Mouse (Mus musculus): ENCODE results near the gene Scamp2. TPM values are rescaled to one million over a fixed set of nuclear protein-coding genes. Genes with fewer than 3 reads are reported as not detected.

Scamp2 gene
- 56.2 and 62.3 TPM in 2 replicates for polyA plus RNA-seq (2016; fragmentation: Nextera tagmentation; extraction: Ambion mirVana)

DNA sequence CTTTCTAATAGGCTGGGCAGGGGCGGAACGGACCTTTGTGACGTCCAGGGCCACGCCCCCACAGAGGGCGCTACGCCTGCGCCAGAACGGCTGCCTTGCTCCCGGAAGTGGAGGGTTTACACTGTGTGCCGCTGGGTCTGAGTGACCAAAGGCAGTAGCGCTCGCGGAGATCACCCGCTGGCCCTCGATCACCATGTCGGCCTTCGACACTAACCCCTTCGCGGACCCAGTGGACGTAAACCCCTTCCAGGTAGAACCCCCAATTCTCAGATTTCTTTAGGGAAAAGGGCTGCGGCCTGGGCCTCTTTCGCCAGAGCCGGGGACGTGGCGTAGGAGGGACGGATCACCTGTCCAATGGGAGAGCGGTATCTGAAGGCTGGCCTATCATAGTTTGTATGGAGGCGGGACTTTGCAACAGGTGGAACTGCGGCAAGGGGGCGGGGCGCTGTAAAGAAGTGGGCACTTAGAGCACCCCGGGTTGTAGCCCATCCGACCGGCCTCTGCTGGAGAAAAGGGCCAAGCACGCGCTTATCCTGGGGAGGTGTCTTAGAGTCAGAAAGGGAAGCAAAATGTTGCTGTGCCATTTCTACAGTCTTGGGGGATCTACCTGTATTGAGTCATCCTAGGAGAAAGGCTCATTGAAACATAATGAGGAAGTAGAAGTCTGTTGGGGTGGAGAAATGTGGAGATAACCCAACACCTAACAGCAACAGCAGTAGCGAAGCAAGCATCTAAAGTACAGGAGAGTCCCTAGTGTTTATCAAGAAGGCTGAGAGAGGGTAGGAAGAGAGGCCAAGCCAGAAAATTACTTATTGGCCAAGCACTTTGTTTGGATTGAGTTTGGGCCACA is at the start of gene Scamp2:
TSS of gene Scamp2 (plus strand) at position 83 of the 850 bp plus-strand sequence.
- ATAC-seq (ENCODE audit: low FRiP score, low read depth): peak; percentile 99
- Histone ChIP-seq H3K36me3 (no peaks in the 10 kb centered on the region), H3K9me3 (no peaks in the 10 kb centered on the region), H3K27me3 (replicated peaks) (no peaks in the 10 kb centered on the region), H3K4me1 (peaks cover 19% of the 10 kb centered on the region), H3K9ac (peak within 1 kb of the TSS; percentile 59), H3K4me3 (peak within 1 kb of the TSS; percentile 69), H3K4me2 (replicated peaks) (peak within 1 kb of the TSS; percentile 83), H3K27ac (peak within 1 kb of the TSS; percentile 5; the same call in 1 of the 2 replicates)
- under 1% methylated on average over 37 of the region's 37 CpGs for WGBS

DNA sequence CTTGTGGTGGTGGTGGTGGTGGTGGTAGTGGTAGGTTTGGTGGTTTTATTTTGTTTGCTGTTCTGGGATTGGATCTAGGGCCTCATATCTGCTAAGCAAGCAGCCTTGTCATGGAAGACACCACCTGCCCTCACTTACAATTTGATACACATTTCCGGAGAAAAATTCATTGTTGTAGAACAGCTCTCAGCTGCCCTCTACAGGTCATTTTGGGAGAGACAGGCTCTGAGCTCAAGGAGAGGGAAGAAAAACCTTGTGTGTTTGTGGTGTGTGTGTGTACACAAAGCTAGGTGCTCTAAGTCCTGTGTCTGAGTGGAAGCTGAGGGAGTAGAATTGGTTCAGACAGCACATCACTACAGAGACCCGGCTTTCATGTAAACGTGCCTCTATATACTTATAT is 43.6 kb upstream of the Scamp2 start:
- Histone ChIP-seq H3K27ac (no peak overlapping the region), H3K9me3 (no peaks in the 10 kb centered on the region), H3K36me3 (no peaks in the 10 kb centered on the region), H3K4me3 (no peak overlapping the region), H3K27me3 (replicated peaks) (no peaks in the 10 kb centered on the region), H3K4me2 (replicated peaks) (no peak overlapping the region), H3K4me1 (peaks cover 2% of the 10 kb centered on the region), H3K9ac (no peak overlapping the region)
- WGBS: 8% methylated on average over 3 of the region's 3 CpGs
- ATAC-seq (ENCODE audit: low FRiP score, low read depth): no peak

DNA sequence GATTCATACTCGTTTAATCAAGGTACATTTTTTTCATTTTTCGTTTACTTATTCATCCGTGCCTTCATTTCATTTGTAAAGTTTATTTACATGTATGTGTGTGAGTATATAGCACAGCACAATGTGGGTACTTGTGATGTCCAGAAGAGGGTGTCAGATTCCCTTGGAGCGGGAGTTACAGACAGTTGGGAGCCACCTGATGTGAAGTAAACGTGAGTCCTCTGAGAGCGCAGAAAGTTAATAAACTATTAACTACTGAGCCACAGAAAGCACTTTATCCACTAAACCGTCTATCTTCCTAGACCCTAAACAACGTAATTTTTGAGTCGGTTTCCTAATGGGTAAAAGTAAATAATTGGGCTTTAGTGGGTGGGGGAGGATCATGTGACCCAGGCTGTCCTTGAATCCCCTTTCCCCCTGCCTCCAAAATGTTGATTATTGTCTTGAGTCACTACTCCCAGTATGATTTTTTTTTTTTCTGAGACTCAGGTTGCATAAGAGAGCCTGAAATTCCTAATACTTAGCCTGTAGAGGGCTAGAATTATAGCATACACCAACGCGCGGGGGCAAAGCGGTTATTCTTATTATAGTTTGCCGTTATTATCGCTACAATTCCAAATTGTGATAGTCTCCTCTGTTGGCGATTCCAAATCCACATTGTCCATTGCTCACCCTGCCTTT is 40.2 kb upstream of the Scamp2 start:
- WGBS: 26% methylated on average over 16 of the region's 16 CpGs
- peak overlapping the region; percentile 98 for H3K4me3 ChIP-seq
- H3K9ac ChIP-seq: peak overlapping the region; percentile 96
- peaks cover 17% of the 10 kb centered on the region for H3K4me1 ChIP-seq
- no peaks in the 10 kb centered on the region for H3K36me3 ChIP-seq
- H3K27me3 ChIP-seq (replicated peaks): no peaks in the 10 kb centered on the region
- peak overlapping the region; percentile 85 for H3K4me2 ChIP-seq (replicated peaks)
- no peaks in the 10 kb centered on the region for H3K9me3 ChIP-seq
- no peak overlapping the region for H3K27ac ChIP-seq
- peak; percentile 15 for ATAC-seq (ENCODE audit: low FRiP score, low read depth)

DNA sequence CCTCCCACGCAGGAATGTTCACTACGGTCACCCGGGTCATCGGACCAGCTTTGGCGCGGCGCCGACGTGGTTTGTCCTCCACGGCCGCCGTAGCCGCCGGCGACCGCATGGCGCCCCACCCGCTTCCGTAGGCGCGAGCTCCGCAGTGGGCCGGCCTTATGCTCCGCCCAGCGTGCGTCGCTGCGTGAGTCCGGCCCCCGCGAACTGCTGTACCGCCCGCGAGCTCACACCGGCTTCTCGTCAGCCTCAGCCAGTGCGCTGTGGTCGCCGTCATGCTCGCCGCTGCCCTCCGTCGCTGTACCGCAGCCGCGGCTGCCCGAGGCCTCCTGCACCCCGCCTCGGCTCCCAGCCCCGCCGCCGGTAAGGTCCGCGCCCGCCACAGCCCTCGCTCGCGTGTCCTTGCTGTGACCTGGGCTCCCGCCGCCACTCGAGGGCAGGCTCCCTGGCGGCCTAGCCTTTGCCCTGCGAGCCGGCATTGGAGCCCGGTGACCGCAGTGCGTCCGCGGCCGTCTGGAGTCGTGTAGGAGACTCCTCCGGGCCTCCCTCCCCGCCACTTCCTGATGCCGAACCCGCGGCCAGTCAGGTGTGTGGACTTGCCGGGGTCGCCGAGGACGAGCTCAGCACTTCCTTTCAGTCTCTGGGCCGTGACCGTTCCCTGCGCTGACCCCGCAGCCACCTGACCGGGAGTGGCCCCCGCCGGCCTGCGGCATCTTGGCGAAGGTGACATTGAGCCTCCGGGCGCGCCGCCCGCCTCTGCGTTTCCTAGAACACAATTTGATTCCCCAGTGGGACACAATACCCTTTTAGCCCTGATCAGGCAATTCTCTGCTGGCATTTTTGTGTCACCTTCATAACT is 39.5 kb upstream of the Scamp2 start, which contains the start of gene Cox5a:
TSS of gene Cox5a (plus strand) at position 219 of the 856 bp plus-strand sequence.
- Histone ChIP-seq H3K9me3 (no peaks in the 10 kb centered on the region), H3K27me3 (replicated peaks) (no peaks in the 10 kb centered on the region), H3K36me3 (no peaks in the 10 kb centered on the region), H3K4me1 (peaks cover 17% of the 10 kb centered on the region), H3K4me3 (peak within 1 kb of the TSS; percentile 98), H3K4me2 (replicated peaks) (peak within 1 kb of the TSS; percentile 85), H3K9ac (peak within 1 kb of the TSS; percentile 96), H3K27ac (peak within 1 kb of the TSS; percentile 90)
- peak; percentile 95 for ATAC-seq (ENCODE audit: low FRiP score, low read depth)
- under 1% methylated on average over 95 of the region's 95 CpGs for WGBS

DNA sequence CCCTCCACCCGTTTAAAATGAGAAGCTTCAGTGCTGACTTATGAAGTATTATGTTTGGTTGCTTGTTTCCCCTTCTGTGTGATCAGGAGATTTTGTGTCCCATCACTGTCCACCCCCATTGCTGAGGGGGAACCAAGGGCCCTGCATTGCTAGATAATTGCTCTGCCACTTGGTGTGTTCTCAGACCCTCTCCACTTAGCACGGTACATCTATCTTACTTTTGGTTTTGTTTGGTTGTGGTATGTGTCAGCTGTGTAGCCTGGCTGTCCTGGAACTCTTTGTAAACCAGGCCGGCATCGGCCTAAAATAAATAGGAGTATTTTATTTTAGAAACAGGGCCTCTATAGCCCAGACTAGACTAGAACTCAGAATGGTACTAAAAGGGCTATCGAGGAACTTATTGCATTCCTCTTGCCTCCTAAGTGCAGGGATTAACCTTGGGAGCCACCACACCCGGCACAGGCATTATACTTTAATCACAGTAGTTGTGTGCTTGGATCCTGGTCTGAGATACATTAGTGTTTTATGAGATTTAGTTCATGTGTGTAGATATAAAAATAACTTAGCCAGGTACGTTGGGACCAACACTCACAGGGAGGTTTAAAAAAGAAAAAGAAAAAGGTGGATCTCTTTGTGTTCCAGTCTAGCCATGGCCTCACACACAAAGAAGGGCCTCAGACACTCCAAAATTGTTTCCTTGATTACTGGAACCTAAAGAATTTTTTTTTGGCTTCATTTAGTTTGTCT is 38.5 kb upstream of the Scamp2 start:
- Histone ChIP-seq H3K4me2 (replicated peaks) (peak overlapping the region; percentile 85), H3K36me3 (no peaks in the 10 kb centered on the region), H3K27me3 (replicated peaks) (no peaks in the 10 kb centered on the region), H3K27ac (no peak overlapping the region), H3K9me3 (no peaks in the 10 kb centered on the region), H3K9ac (peak overlapping the region; percentile 96), H3K4me3 (peak overlapping the region; percentile 98), H3K4me1 (peaks cover 17% of the 10 kb centered on the region)
- WGBS: 41% methylated on average over 7 of the region's 7 CpGs
- no peak for ATAC-seq (ENCODE audit: low FRiP score, low read depth)

DNA sequence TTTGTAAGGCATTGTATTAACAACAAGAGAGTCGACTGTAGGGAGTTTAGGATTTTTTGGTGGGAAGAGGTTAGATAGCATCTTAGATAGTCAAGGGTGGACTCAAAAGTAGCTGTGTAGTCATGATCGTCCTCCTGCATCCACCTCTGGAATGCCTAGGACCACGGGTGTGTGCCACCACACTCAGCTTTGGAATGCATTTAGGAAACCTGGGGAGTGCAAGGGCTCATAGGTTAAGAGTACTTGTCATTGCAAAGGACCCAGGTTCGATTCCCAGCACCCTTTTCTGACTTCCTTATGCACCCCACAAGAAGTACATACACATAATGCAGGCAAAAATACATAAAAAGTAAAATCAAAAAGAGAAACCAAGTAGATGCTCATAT is 37.9 kb upstream of the Scamp2 start:
- Histone ChIP-seq H3K27me3 (replicated peaks) (no peaks in the 10 kb centered on the region), H3K4me1 (peaks cover 17% of the 10 kb centered on the region), H3K4me2 (replicated peaks) (peak overlapping the region; percentile 85), H3K9ac (no peak overlapping the region), H3K9me3 (no peaks in the 10 kb centered on the region), H3K27ac (no peak overlapping the region), H3K4me3 (peak overlapping the region; percentile 98; the same call in 1 of the 2 replicates), H3K36me3 (no peaks in the 10 kb centered on the region)
- WGBS: 85% methylated on average over 4 of the region's 4 CpGs
- ATAC-seq (ENCODE audit: low FRiP score, low read depth): no peak

DNA sequence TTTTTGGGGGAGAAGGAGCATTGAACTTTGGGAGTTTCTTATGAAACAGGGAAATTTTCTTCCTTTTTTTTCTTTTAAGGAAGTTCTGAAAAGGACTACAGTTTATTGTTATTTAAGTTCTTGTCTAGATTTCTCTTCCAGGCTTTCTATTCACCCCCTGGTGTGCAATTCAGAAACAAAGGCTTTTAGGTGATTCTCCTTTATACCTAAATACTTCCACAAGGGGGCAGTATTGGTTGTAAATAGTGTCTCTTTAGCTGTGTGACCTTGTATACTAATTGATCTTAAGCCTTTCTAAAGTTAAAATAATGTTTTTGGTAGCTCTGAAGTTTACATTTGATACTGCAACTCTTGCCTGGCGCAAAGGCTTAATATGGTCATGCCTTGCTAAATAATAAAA is 37.0 kb upstream of the Scamp2 start:
- peaks cover 17% of the 10 kb centered on the region for H3K4me1 ChIP-seq
- no peaks in the 10 kb centered on the region for H3K36me3 ChIP-seq
- H3K4me2 ChIP-seq (replicated peaks): no peak overlapping the region; the same call in 1 of the 2 replicates
- H3K27me3 ChIP-seq (replicated peaks): no peaks in the 10 kb centered on the region
- ATAC-seq (ENCODE audit: low FRiP score, low read depth): no peak
- no peaks in the 10 kb centered on the region for H3K9me3 ChIP-seq
- WGBS: 79% methylated on average over 1 of the region's 1 CpGs
- no peak overlapping the region for H3K27ac ChIP-seq
- H3K9ac ChIP-seq: no peak overlapping the region
- no peak overlapping the region for H3K4me3 ChIP-seq

DNA sequence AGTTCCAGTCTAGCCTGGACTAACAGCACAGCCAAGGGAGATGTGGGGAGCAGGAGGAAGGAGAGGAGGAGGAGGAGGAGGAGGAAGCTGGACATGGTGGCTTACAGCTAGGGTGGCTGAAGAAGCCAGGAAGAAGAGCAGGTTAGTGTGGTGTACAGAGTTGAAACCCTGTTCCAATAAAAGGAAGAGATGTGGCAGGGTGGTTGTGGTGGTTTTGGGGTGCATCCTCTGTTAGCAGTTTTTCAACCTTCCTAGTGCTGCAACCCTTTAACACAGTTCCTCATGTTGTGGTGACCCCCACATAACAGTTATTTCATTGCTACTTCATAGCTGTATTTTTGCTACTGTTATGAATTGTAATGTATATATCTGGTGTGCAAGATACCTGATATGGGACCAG is 36.3 kb upstream of the Scamp2 start:
- H3K36me3 ChIP-seq: no peaks in the 10 kb centered on the region
- H3K4me2 ChIP-seq (replicated peaks): no peak overlapping the region
- no peak overlapping the region for H3K4me3 ChIP-seq
- no peak overlapping the region for H3K27ac ChIP-seq
- H3K4me1 ChIP-seq: peaks cover 17% of the 10 kb centered on the region
- no peaks in the 10 kb centered on the region for H3K27me3 ChIP-seq (replicated peaks)
- no peak for ATAC-seq (ENCODE audit: low FRiP score, low read depth)
- H3K9ac ChIP-seq: no peak overlapping the region
- H3K9me3 ChIP-seq: no peaks in the 10 kb centered on the region

DNA sequence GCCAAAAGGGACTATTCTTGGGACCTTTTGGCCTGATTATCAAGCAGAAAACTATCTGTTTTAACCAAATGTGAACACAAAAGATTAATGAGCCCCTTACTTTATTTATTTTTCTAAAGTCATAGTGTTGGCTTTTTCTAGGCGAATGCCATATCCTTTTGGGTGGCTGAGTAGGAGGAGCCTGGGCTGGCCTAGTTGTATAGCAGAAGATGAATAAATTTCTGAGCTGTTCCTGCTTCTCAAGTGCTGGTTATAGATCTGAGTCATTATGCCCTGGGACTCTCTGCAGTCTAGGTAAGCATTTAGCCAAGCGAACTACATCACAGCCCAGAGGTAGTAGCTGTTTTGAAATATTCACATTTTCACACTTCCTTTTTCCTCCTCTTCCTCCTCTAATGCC is 35.2 kb upstream of the Scamp2 start:
- Histone ChIP-seq H3K27ac (no peak overlapping the region), H3K4me3 (no peak overlapping the region), H3K27me3 (replicated peaks) (no peaks in the 10 kb centered on the region), H3K4me2 (replicated peaks) (no peak overlapping the region), H3K4me1 (peaks cover 17% of the 10 kb centered on the region), H3K9ac (no peak overlapping the region), H3K9me3 (no peaks in the 10 kb centered on the region), H3K36me3 (0 out of 2 replicates have a peak, but pooled peaks cover 3% of the 10 kb centered on the region)
- no peak for ATAC-seq (ENCODE audit: low FRiP score, low read depth)
- 84% methylated on average over 2 of the region's 2 CpGs for WGBS

DNA sequence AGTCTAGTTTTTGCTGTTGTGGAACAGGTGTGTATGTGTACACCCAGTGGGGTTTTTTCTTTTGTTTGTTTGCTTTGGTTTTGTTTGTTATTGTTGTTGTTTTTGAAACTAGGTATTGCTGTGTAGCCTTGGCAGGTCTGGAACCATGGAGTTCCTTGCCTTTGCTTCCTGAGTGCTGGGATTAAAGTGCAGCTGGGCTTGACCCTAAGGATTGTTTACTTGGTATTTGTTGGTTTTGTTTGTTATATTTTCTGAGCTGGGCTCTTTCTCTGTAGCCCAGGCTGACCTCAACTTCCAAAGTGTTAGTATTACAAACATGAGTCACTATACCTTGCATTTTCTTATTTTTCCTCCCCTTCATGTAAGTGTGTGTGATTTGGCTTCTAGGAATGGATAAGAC is 34.3 kb upstream of the Scamp2 start:
- Histone ChIP-seq H3K9me3 (no peaks in the 10 kb centered on the region), H3K4me3 (no peak overlapping the region), H3K27ac (no peak overlapping the region), H3K9ac (no peak overlapping the region), H3K4me2 (replicated peaks) (no peak overlapping the region), H3K4me1 (peaks cover 17% of the 10 kb centered on the region), H3K36me3 (peaks cover 8% of the 10 kb centered on the region), H3K27me3 (replicated peaks) (no peaks in the 10 kb centered on the region)
- ATAC-seq (ENCODE audit: low FRiP score, low read depth): no peak

DNA sequence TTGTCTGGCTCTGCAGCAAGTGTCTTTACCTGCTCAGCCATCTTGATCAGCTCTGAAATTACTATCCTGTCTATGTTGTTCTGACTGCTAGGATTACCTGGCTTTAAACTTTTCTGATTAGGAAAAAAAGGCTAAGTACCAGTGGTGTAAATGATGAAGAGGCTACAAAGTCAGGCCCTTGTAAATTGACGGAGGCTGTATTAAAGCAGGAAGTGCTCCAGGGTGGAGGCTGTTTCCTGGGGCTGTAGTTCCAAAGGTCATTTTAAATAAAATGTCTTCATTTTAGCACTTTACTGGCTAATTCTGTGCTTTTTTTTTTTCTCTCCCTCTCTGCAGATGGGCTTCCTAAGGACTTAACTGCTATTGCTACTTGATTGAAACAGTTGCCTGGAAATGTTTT is 28.8 kb upstream of the Scamp2 start:
- Histone ChIP-seq H3K9ac (no peak overlapping the region), H3K4me2 (replicated peaks) (no peak overlapping the region), H3K36me3 (peaks cover 33% of the 10 kb centered on the region), H3K4me1 (peaks cover 4% of the 10 kb centered on the region; the same call in 1 of the 2 replicates), H3K27me3 (replicated peaks) (no peaks in the 10 kb centered on the region), H3K9me3 (no peaks in the 10 kb centered on the region), H3K27ac (no peak overlapping the region), H3K4me3 (no peak overlapping the region)
- no peak for ATAC-seq (ENCODE audit: low FRiP score, low read depth)
- 81% methylated on average over 1 of the region's 1 CpGs for WGBS
